Mouse (Mus musculus): Measurements from ENCODE around the gene Rdx. TPM values are rescaled to one million over a fixed set of nuclear protein-coding genes. Genes with fewer than 3 reads are reported as not detected.
"Not testable (repeated sequence)": the region's sequence is repeated elsewhere in the genome, so short reads cannot be mapped to it uniquely, and the experiment has no call there.

Gene Rdx
- polyA plus RNA-seq, 1 experiment from 2014 or later = 162 TPM

- Histone ChIP-seq H3K27me3 (no peaks in the 10 kb centered on the region), H3K27ac (replicated peaks) (no peak overlapping the region), H3K9me3 (no peaks in the 10 kb centered on the region), H3K4me1 (no peaks in the 10 kb centered on the region), H3K4me2 (replicated peaks) (no peak overlapping the region), H3K9ac (replicated peaks) (no peak overlapping the region), H3K36me3 (peaks cover 76% of the 10 kb centered on the region), H3K4me3 (no peak overlapping the region)
- 95% methylated on average over 2 of the region's 2 CpGs for WGBS
- no peak for ATAC-seq (ENCODE audit: low FRiP score, low read depth)
Measured at GRCm38 (mm10) chr9:52070052-52070451, 23.1 kb downstream of the Rdx start.

GRCm38 (mm10) chr9:52071352-52071751 lies 24.4 kb downstream of the Rdx start:
- not testable (repeated sequence) for H3K9me3 ChIP-seq; H3K9ac ChIP-seq (replicated peaks); H3K4me2 ChIP-seq (replicated peaks); ATAC-seq (ENCODE audit: low FRiP score, low read depth); H3K4me3 ChIP-seq; H3K27me3 ChIP-seq; H3K4me1 ChIP-seq; H3K27ac ChIP-seq (replicated peaks)
- peaks cover 73% of the 10 kb centered on the region for H3K36me3 ChIP-seq

- peaks cover 70% of the 10 kb centered on the region for H3K36me3 ChIP-seq
- no peaks in the 10 kb centered on the region for H3K27me3 ChIP-seq
- H3K4me1 ChIP-seq = no peaks in the 10 kb centered on the region
- no peak overlapping the region for H3K9ac ChIP-seq (replicated peaks)
- H3K4me2 ChIP-seq (replicated peaks) = no peak overlapping the region
- H3K9me3 ChIP-seq = no peaks in the 10 kb centered on the region
- no peak overlapping the region for H3K4me3 ChIP-seq
- H3K27ac ChIP-seq (replicated peaks) = no peak overlapping the region
- ATAC-seq (ENCODE audit: low FRiP score, low read depth) = no peak
Measured at GRCm38 (mm10) chr9:52072202-52072601, 25.2 kb downstream of the Rdx start.

- Histone ChIP-seq H3K4me2 (replicated peaks) (no peak overlapping the region), H3K27me3 (no peaks in the 10 kb centered on the region), H3K9ac (replicated peaks) (no peak overlapping the region), H3K4me1 (no peaks in the 10 kb centered on the region), H3K36me3 (peaks cover 52% of the 10 kb centered on the region), H3K9me3 (no peaks in the 10 kb centered on the region), H3K27ac (replicated peaks) (no peak overlapping the region), H3K4me3 (no peak overlapping the region)
- no peak for ATAC-seq (ENCODE audit: low FRiP score, low read depth)
- WGBS = 66% methylated on average over 2 of the region's 2 CpGs
Measured at GRCm38 (mm10) chr9:52076089-52076488, 29.1 kb downstream of the Rdx start.

GRCm38 (mm10) chr9:52077692-52078091 lies 30.7 kb downstream of the Rdx start:
- Histone ChIP-seq H3K4me1 (no peaks in the 10 kb centered on the region), H3K4me2 (replicated peaks) (no peak overlapping the region), H3K36me3 (peaks cover 50% of the 10 kb centered on the region), H3K27ac (replicated peaks) (no peak overlapping the region), H3K9ac (replicated peaks) (no peak overlapping the region), H3K9me3 (no peaks in the 10 kb centered on the region), H3K27me3 (no peaks in the 10 kb centered on the region), H3K4me3 (no peak overlapping the region)
- 88% methylated on average over 1 of the region's 1 CpGs for WGBS
- no peak for ATAC-seq (ENCODE audit: low FRiP score, low read depth)

GRCm38 (mm10) chr9:52081979-52082378 lies 35.0 kb downstream of the Rdx start:
- Histone ChIP-seq H3K36me3 (peaks cover 56% of the 10 kb centered on the region), H3K27me3 (no peaks in the 10 kb centered on the region)
- WGBS = 90% methylated on average over 2 of the region's 2 CpGs

GRCm38 (mm10) chr9:52082414-52082813 lies 35.4 kb downstream of the Rdx start:
- Histone ChIP-seq H3K4me3 (no peak overlapping the region), H3K4me2 (replicated peaks) (no peak overlapping the region), H3K36me3 (peaks cover 57% of the 10 kb centered on the region), H3K27ac (replicated peaks) (no peak overlapping the region), H3K9me3 (no peaks in the 10 kb centered on the region), H3K4me1 (no peaks in the 10 kb centered on the region), H3K27me3 (no peaks in the 10 kb centered on the region), H3K9ac (replicated peaks) (no peak overlapping the region)
- WGBS = 84% methylated on average over 4 of the region's 4 CpGs
- no peak for ATAC-seq (ENCODE audit: low FRiP score, low read depth)

More at GRCm38 (mm10) chr9:52081979-52082378, 35.0 kb downstream of the Rdx start:
- Histone ChIP-seq H3K4me3 (no peak overlapping the region), H3K27ac (replicated peaks) (no peak overlapping the region), H3K4me2 (replicated peaks) (no peak overlapping the region), H3K9me3 (no peaks in the 10 kb centered on the region), H3K4me1 (no peaks in the 10 kb centered on the region), H3K9ac (replicated peaks) (no peak overlapping the region)
- ATAC-seq (ENCODE audit: low FRiP score, low read depth) = no peak

- Histone ChIP-seq H3K4me2 (replicated peaks) (no peak overlapping the region), H3K9ac (replicated peaks) (no peak overlapping the region), H3K4me3 (no peak overlapping the region), H3K27me3 (no peaks in the 10 kb centered on the region), H3K36me3 (peaks cover 24% of the 10 kb centered on the region), H3K27ac (replicated peaks) (no peak overlapping the region), H3K9me3 (no peaks in the 10 kb centered on the region), H3K4me1 (no peaks in the 10 kb centered on the region)
- no peak for ATAC-seq (ENCODE audit: low FRiP score, low read depth)
- WGBS = 91% methylated on average over 9 of the region's 9 CpGs
Measured at GRCm38 (mm10) chr9:52091752-52092151, 44.8 kb downstream of the Rdx start.

GRCm38 (mm10) chr9:52092311-52092710 lies 45.3 kb downstream of the Rdx start:
- Histone ChIP-seq H3K27ac (replicated peaks) (no peak overlapping the region), H3K36me3 (peaks cover 18% of the 10 kb centered on the region), H3K4me2 (replicated peaks) (no peak overlapping the region), H3K9ac (replicated peaks) (no peak overlapping the region), H3K9me3 (no peaks in the 10 kb centered on the region), H3K27me3 (no peaks in the 10 kb centered on the region), H3K4me1 (no peaks in the 10 kb centered on the region), H3K4me3 (no peak overlapping the region)
- WGBS = 91% methylated on average over 5 of the region's 5 CpGs
- no peak for ATAC-seq (ENCODE audit: low FRiP score, low read depth)

GRCm38 (mm10) chr9:52093108-52093507 lies 46.1 kb downstream of the Rdx start:
- Histone ChIP-seq H3K36me3 (peaks cover 10% of the 10 kb centered on the region), H3K4me3 (no peak overlapping the region), H3K4me2 (replicated peaks) (no peak overlapping the region), H3K9ac (replicated peaks) (no peak overlapping the region), H3K27ac (replicated peaks) (no peak overlapping the region), H3K27me3 (no peaks in the 10 kb centered on the region), H3K9me3 (no peaks in the 10 kb centered on the region), H3K4me1 (no peaks in the 10 kb centered on the region)
- 69% methylated on average over 8 of the region's 8 CpGs for WGBS
- no peak for ATAC-seq (ENCODE audit: low FRiP score, low read depth)

- no peak for ATAC-seq (ENCODE audit: low FRiP score, low read depth)
- no peak overlapping the region for H3K4me2 ChIP-seq (replicated peaks)
- no peak overlapping the region for H3K27ac ChIP-seq (replicated peaks)
- no peaks in the 10 kb centered on the region for H3K9me3 ChIP-seq
- 89% methylated on average over 5 of the region's 5 CpGs for WGBS
- H3K9ac ChIP-seq (replicated peaks) = no peak overlapping the region
- H3K4me3 ChIP-seq = no peak overlapping the region
- H3K36me3 ChIP-seq = peaks cover 4% of the 10 kb centered on the region; the same call in 1 of the 2 replicates
- H3K27me3 ChIP-seq = no peaks in the 10 kb centered on the region
- no peaks in the 10 kb centered on the region for H3K4me1 ChIP-seq
Measured at GRCm38 (mm10) chr9:52094016-52094415, 47.0 kb downstream of the Rdx start.

GRCm38 (mm10) chr9:52094471-52094980 lies 47.6 kb downstream of the Rdx start:
- no peak for ATAC-seq (ENCODE audit: low FRiP score, low read depth)
- Histone ChIP-seq H3K9ac (replicated peaks) (no peak overlapping the region), H3K36me3 (peaks cover 2% of the 10 kb centered on the region; the same call in 1 of the 2 replicates), H3K4me2 (replicated peaks) (no peak overlapping the region), H3K27me3 (no peaks in the 10 kb centered on the region), H3K27ac (replicated peaks) (no peak overlapping the region), H3K9me3 (no peaks in the 10 kb centered on the region), H3K4me3 (no peak overlapping the region), H3K4me1 (no peaks in the 10 kb centered on the region)
- 90% methylated on average over 10 of the region's 10 CpGs for WGBS

- Histone ChIP-seq H3K9ac (replicated peaks) (no peak overlapping the region), H3K4me2 (replicated peaks) (no peak overlapping the region), H3K36me3 (no peaks in the 10 kb centered on the region), H3K4me1 (no peaks in the 10 kb centered on the region), H3K27ac (replicated peaks) (no peak overlapping the region), H3K4me3 (no peak overlapping the region), H3K9me3 (no peaks in the 10 kb centered on the region), H3K27me3 (no peaks in the 10 kb centered on the region)
- 77% methylated on average over 3 of the region's 3 CpGs for WGBS
- ATAC-seq (ENCODE audit: low FRiP score, low read depth) = no peak
Measured at GRCm38 (mm10) chr9:52095666-52096065, 48.7 kb downstream of the Rdx start.
